13 mouse cellular contexts compared by ENCODE assay signal in the genomic region with DNA sequence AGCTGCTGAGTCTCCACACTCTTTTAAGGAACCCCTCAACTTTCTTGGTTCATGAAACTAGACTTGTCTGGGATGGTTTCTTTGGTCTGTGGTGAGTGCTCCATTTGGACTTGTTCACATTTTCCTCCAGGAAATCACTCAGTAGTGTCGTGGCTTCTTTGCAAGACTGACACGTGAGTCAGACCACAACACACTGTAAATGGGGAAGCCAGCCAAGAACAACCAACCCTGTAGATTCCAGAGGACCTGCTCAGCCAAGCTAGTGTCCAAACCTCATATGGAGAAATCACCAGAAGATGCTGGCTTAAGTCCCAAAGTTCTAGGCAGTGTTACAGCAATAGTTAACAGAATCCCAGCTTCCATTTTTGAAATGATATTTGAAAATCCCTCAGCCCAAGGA.
DNase-seq lines count a peak whose midpoint lies in the region; ATAC-seq and TF ChIP-seq lines count a peak whose summit lies in the region.
"Had no signal": no experiment of that assay in that cellular context is flagged by ENCODE, and none has a peak within 500 bp of the region (broad histone marks: within the 10 kb centered on the region; RNA-seq: fewer than 3 reads in every experiment).

No protein-coding gene starts in this region.

- no peak for DNase-seq in heart, adult 11 months
- DNase-seq in lung, postnatal 0 days (ENCODE audit: low spot score) = peak; percentile 65
- no peak for DNase-seq in lung, adult 18-20 months
- no peak for DNase-seq in right cerebral cortex, postnatal 14 days
- no peak for DNase-seq in cerebellum, adult 9-10 months
- DNase-seq in right cerebral cortex, adult 18-20 months = no peak
- DNase-seq: liver, postnatal 0 days; right cerebral cortex, postnatal 25 days had no signal

- peaks cover 24% of the 10 kb centered on the region for H3K27me3 ChIP-seq in heart, embryonic 13.5 days (replicated peaks)
- no peaks in the 10 kb centered on the region for H3K27me3 ChIP-seq in lung, postnatal 0 days (replicated peaks; ENCODE audit: insufficient read depth, low read length)
- H3K27me3 ChIP-seq: hindbrain, embryonic 15.5 days; neural tube, embryonic 15.5 days had no signal

- peaks cover 9% of the 10 kb centered on the region for H3K4me1 ChIP-seq in heart, embryonic 13.5 days
- H3K4me1 ChIP-seq in lung, postnatal 0 days (ENCODE audit: insufficient read depth, low read depth, low read length) = no peaks in the 10 kb centered on the region
- H3K4me1 ChIP-seq in embryonic fibroblast, embryonic 13.5 days (ENCODE audit: control insufficient read depth, insufficient read depth, low read length) = peaks cover 38% of the 10 kb centered on the region

- no peak for TF ChIP-seq CTCF in lung, postnatal 0 days (IDR thresholded peaks at IDR 0.05)
- no peak for TF ChIP-seq CTCF in embryonic fibroblast, embryonic 13.5 days (IDR thresholded peaks at IDR 0.05; ENCODE audit: borderline replicate concordance, insufficient read depth, low read length)

- no peak overlapping the region for H3K4me2 ChIP-seq in heart, embryonic 13.5 days
- H3K4me2 ChIP-seq in lung, postnatal 0 days (replicated peaks; ENCODE audit: low read depth, low read length) = no peak overlapping the region
- H3K4me2 ChIP-seq: hindbrain, embryonic 15.5 days; neural tube, embryonic 15.5 days had no signal

- ATAC-seq in heart, embryonic 13.5 days (ENCODE audit: extremely low read depth, insufficient number of reproducible peaks, low FRiP score, low TSS enrichment) = no peak
- peak; percentile 57 for ATAC-seq in lung, postnatal 0 days
- ATAC-seq: liver, postnatal 0 days; midbrain, embryonic 16.5 days had no signal

- no peak overlapping the region for H3K9ac ChIP-seq in heart, embryonic 13.5 days
- H3K9ac ChIP-seq in lung, postnatal 0 days (replicated peaks; ENCODE audit: low read depth) = no peak overlapping the region
- H3K9ac ChIP-seq: hindbrain, embryonic 15.5 days; liver, postnatal 0 days; neural tube, embryonic 15.5 days had no signal

- no peak overlapping the region for H3K4me3 ChIP-seq in heart, embryonic 13.5 days
- no peak overlapping the region for H3K4me3 ChIP-seq in lung, postnatal 0 days (ENCODE audit: low read depth, low read length)
- no peak overlapping the region for H3K4me3 ChIP-seq in embryonic fibroblast, embryonic 13.5 days (ENCODE audit: insufficient read depth, low read length)
- H3K4me3 ChIP-seq: hindbrain, embryonic 15.5 days; neural tube, embryonic 15.5 days had no signal

- peak overlapping the region; percentile 36; the same call in 1 of the 2 replicates for H3K27ac ChIP-seq in heart, embryonic 13.5 days (replicated peaks)
- no peak overlapping the region for H3K27ac ChIP-seq in lung, postnatal 0 days (ENCODE audit: low read length)
- peak overlapping the region; percentile 99 for H3K27ac ChIP-seq in embryonic fibroblast, embryonic 13.5 days (ENCODE audit: insufficient read depth, low read length)
- H3K27ac ChIP-seq: hindbrain, embryonic 15.5 days; neural tube, embryonic 15.5 days had no signal

- 55% methylated on average over 2 of the region's 2 CpGs for WGBS in heart, embryonic 13.5 days
- WGBS in lung, postnatal 0 days = 34% methylated on average over 2 of the region's 2 CpGs

- H3K9me3 ChIP-seq in heart, embryonic 13.5 days = no peaks in the 10 kb centered on the region
- H3K9me3 ChIP-seq in lung, postnatal 0 days (ENCODE audit: low read length) = no peaks in the 10 kb centered on the region
- H3K9me3 ChIP-seq: hindbrain, embryonic 15.5 days; neural tube, embryonic 15.5 days had no signal

- no peak for TF ChIP-seq POLR2A in embryonic fibroblast, embryonic 13.5 days (IDR thresholded peaks at IDR 0.05; ENCODE audit: low read depth, low read length)

- no peaks in the 10 kb centered on the region for H3K36me3 ChIP-seq in heart, embryonic 13.5 days
- H3K36me3 ChIP-seq in lung, postnatal 0 days (ENCODE audit: insufficient read depth, low read length) = no peaks in the 10 kb centered on the region
- H3K36me3 ChIP-seq: hindbrain, embryonic 15.5 days; neural tube, embryonic 15.5 days had no signal

- TF ChIP-seq EP300 in lung, postnatal 0 days (IDR thresholded peaks at IDR 0.05) = no peak
